Mouse (Mus musculus): ENCODE measurements around the gene Krt75.

Gene Krt75

GRCm38 (mm10) chr15:101573796-101574345, at the start of gene Krt75:
Gene Krt75, minus strand, starts transcription at chr15:101573904.
- no peak for DNase-seq (ENCODE audit: low spot score)

GRCm38 (mm10) chr15:101599123-101599522, 25.4 kb upstream of the Krt75 start:
- DNase-seq (ENCODE audit: low spot score), result no peak

DNA sequence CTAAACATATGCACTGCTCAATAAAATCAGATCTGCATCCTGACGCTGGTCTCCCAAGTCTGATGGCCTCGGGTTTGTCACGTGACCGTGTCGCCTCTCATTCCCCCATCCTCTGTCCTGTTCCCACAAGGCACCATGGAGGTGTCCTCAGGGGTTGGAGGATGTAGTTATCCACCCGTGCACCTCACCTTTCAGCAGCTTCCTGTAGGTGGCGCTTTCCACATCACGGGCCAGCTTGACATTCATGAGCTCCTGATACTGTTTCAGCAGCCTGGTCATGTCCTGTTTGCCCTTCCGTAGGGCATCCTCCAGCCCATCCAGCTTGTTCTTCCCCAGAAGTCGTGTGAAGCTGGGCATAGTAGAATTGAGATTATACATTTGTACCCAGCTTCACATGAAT, 14.5 kb upstream of the Krt75 start:
- DNase-seq (ENCODE audit: low spot score), result no peak

DNA sequence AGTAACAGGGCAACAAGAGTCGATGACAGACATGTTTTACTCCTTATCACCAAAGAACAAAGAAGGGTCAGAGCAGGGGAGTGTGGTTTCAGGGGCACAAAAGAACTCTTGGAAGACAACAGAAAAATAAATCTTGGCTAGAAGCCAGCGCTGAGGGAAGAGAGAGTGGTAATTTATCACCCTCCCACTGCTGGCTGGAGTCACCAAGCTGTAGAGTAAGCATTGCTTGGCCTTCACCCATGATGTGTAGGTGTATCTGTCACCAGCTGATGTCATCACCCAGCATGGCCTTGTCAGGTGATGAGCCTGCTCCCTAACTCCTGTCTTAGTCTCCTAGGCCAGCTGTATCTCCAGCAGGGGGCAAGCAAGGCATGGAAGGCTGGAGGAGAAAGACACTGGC, 10.8 kb upstream of the Krt75 start:
- no peak for DNase-seq (ENCODE audit: low spot score)

- peak; percentile 55 for DNase-seq (ENCODE audit: low spot score)
Observed at GRCm38 (mm10) chr15:101583211-101583965, 9.7 kb upstream of the Krt75 start.

DNA sequence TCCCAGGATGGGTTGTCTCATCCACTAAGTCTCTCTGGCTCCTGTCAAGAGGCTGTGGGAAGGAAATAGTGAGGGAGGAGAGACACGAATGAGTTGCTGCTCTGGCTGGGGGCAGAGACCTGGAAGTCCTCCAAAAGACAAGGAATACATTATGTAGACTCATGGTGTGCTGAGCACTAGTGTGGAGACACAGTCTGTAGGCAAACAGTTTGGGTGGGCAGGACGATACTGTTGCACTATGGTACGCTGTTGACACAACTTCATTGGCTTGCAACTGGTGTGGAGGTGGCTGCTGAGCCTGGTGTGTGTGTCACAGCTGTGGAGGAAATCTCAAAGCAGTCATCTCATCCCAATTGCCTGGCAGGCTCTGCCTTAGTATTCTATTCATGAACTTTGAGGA, 8.0 kb upstream of the Krt75 start:
- no peak for DNase-seq (ENCODE audit: low spot score)

GRCm38 (mm10) chr15:101575506-101575905, 1.8 kb upstream of the Krt75 start:
- DNase-seq (ENCODE audit: low spot score), result no peak

DNA sequence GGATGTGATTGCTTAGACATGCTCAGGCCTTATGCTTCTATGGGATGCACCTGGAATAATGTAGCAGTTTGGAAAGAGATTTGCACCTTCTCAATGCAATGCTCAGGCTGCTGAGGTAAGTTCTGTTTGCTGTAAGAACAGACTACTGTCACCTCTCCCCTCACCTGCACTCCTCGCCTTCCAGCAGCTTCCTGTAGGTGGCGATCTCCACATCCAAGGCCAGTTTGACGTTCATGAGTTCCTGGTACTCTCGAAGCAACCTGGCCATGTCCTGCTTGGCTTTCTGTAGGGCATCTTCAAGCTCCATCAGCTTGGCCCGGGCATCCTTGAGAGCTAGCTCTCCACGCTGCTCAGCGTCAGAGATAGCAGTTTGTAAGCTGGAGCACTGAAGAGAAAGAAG, 5.9 kb downstream of the Krt75 start:
- peak; percentile 7 for DNase-seq (ENCODE audit: low spot score)

- no peak for DNase-seq (ENCODE audit: low spot score)
Observed at GRCm38 (mm10) chr15:101562850-101563249, 10.9 kb downstream of the Krt75 start, which contains the start of gene Krt90. Gene Krt90, minus strand, starts transcription at chr15:101562950.

- no peak for DNase-seq (ENCODE audit: low spot score)
Observed at GRCm38 (mm10) chr15:101558034-101558646, 15.6 kb downstream of the Krt75 start.

GRCm38 (mm10) chr15:101553169-101553568, 20.5 kb downstream of the Krt75 start:
- DNase-seq (ENCODE audit: low spot score), result no peak

DNA sequence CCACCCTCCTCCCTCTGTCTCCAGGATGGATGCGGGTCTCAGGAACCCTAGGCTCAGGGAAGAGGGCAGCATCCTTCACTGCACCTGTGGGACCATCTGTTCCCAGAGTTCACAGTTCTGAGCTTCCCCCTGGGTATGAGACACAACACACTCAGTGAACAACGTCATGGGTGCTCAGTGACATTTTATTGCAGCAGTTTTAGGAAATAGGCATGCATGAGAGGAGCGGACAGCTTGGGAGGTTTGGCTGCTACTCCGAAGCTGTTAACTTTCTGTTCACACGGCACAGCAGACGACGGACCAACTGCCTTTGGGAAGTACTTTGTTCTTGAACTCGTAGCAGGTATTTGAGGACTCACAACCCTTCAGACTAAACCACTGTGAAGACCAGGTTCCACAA, 21.5 kb downstream of the Krt75 start:
- DNase-seq (ENCODE audit: low spot score), result no peak

GRCm38 (mm10) chr15:101550567-101550966, 23.1 kb downstream of the Krt75 start, which contains the start of gene Krt82:
Gene Krt82, minus strand, starts transcription at chr15:101550667.
- DNase-seq (ENCODE audit: low spot score), result no peak

GRCm38 (mm10) chr15:101544478-101544877, 29.2 kb downstream of the Krt75 start:
- DNase-seq (ENCODE audit: low spot score), result no peak

- DNase-seq (ENCODE audit: low spot score), result no peak
Observed at GRCm38 (mm10) chr15:101542543-101542942, 31.2 kb downstream of the Krt75 start.

GRCm38 (mm10) chr15:101538580-101538900, 35.2 kb downstream of the Krt75 start:
- DNase-seq (ENCODE audit: low spot score), result no peak

GRCm38 (mm10) chr15:101537864-101538579, 35.7 kb downstream of the Krt75 start:
- no peak for DNase-seq (ENCODE audit: low spot score)

- no peak for DNase-seq (ENCODE audit: low spot score)
Observed at GRCm38 (mm10) chr15:101536054-101536850, 37.5 kb downstream of the Krt75 start.

DNA sequence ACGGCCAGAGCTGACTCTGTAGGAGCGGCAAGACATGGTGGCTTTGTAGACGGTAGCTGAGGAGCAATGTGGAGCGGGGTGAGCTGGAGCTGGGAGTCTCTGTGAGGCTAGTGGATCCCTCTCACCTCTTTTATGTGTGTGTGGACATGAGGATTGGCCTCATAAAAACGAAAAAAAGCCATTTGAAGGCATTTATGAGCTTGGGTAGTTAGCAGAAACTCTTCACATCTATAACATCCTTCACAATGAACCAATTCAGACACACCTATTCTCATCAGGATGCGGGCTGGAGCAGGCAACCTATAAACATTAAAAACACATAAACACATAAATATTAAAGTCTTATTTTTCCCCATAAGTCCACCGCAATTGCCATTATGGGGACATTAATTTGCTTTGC, 41.0 kb downstream of the Krt75 start, which contains the start of gene Krt84:
TSS of gene Krt84 (minus strand) at position 101 of the 400 bp plus-strand sequence.
- DNase-seq (ENCODE audit: low spot score), result no peak

DNA sequence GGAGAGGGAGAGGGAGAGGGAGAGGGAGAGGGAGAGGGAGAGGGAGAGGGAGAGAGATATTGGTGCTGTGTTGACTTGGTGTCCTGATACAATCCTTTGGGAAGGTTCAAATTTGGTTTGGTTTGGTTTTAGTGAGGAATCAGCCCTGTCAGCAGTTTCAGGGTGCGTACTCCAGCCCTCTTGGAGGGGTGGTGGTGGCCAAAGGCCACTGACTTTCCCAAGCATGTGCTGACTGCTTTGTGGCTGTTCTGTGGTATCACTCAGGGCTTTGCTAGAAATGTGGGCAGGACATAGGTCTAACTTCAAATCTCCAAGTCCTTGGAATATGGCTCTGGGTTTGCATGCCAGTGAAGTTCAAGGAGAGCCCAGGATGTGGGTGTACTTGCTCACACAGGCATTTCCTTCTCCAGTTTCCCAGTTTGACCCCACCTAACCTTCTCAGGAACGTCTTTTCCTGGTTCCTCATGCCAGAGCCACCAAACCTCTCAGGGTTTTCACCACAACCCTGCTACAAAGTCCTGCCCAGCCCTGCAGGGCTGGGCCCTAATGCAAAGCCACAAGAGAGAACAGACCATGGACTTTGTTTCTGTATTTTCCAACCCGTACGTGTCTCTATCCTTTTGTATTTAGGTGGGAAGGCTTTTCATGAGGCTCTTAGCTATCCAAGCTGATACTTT, 51.0 kb downstream of the Krt75 start:
- DNase-seq (ENCODE audit: low spot score), result no peak

DNA sequence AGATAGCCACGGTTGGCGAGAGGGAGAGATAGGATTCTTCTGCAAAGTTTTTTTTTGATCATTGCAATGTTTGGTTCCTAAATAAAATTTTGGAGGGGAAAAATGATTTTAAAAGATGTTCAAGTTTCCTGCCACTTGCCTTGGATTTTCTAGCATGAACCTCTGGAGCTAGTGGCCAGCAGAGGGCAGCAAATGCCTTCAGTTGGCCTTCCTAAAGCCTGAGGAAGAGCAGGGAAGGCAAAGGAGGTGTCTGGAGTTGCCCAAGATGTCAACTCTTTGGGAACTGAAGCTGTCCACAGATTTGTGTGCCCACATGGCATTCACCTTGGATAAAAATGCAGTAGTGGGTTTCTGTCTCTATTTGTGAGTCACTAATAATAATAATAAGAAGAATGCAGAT, 53.9 kb downstream of the Krt75 start:
- peak; percentile 61 for DNase-seq (ENCODE audit: low spot score)
